Mouse (Mus musculus) frontal cortex, postnatal 25 days (tissue): ENCODE results near the gene Ccp110.

Experiments used
- DNase-seq, 2 experiments: peaks; one replicate each; pipeline ENCODE4 v3.0.0; 2022; ENCODE audit warnings: low spot score in 2 of 2

Gene Ccp110

DNA sequence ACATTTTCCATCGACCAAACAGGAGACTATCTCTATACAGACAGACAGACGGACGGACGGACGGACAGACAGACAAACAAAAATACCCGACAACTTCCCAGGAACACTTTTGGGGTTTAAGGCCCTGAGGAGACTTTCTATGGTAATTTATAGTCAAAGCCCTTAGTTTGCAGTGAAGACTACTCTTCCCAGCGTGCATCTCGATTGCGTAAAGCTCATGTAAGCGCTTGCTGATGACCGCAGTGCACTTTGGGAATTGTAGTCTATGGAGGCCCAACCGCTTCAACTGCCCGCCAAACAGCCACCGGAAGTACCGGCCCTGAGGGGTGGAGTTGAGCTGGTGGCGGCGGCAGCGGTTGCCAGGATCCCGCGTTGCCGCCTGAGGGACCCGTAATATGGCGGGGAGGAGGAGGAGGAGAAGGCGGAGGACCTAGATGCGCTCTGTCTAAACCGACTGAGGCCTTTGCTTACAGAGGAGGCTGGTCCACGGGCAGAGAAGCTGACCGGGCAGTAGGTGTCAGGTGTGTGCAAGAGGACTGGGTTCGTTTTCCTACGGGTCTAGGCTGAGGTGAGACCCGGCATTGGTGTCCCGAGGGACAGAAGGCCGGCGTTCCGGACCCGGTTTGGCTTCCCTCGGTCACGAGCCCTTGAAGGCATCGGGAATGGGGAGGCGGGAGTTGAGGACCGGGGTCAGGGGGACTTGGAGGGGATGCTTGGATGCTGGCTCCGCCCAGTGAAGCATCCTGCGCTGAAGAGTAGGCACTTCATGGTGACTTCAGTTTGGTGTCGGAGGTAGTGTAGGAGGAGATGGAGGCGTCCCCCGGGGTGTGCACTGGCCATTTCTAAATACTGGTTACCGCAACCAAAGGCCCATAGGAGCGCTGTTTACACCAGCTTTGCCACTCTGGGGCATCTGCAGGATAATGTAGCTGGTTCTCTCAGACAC lies at the start of gene Ccp110:
Ccp110 (plus strand) TSS at position 325 of the 946 bp plus-strand sequence.
- peak; percentile 79 to 88 for DNase-seq

DNA sequence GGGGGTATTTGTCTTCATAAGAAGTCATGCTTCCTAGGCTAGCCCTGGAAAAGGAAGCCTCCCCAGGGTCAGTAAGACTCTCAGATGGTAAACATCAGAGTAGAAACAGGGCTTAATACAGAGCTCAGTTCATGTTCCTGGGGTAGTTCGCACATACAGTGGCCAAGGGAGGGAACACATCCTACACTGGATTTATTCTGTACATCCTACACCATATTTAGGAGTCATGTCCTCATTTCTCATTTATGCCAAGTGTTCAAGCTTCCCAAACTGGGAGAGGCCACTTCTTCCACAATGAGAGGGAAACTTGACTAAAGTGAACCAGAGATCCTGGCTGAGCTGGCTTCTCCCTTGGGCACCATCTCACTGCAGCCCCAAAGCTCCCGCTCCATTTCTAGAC lies 44.6 kb upstream of the Ccp110 start:
- no peak for DNase-seq

DNA sequence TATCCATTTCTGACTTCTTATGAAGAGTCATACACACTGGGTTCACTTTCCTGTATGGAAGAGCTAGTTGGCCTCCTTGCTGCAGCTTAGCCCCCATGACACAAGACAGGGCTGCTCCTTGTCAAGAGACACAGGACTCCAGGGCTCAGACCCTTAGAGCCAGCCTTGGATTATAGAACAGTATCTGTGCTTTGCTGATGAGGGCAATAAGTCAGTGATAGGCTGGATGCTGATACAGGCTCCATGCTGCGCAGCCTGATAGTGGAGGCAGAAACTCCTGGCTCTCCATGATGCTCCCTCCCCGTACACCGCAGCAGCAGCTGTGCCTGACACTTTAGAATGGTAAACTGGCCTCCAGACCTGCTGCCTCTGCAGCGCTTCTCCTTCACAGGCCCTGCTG lies 42.2 kb upstream of the Ccp110 start:
- DNase-seq: no peak

DNA sequence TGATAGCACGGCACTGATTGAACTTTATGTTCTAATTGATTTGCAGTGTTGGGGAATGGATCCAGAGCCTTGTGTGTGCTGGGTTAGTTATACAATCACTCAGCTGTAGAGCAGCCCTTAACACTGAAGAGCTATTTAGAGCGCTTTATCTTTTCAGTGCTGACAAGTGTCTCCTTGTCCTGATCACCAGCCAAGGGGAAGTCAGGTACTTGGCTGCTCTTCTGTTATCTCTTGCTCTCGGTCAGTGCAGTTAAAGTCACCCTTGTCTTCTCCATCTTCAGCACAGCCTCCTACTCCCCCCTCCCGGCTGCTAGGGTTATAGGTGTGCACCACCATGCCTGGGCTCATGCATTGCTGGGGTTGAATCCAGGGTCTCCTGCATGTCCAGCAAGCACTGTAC lies 35.5 kb upstream of the Ccp110 start:
- DNase-seq: no peak

DNA sequence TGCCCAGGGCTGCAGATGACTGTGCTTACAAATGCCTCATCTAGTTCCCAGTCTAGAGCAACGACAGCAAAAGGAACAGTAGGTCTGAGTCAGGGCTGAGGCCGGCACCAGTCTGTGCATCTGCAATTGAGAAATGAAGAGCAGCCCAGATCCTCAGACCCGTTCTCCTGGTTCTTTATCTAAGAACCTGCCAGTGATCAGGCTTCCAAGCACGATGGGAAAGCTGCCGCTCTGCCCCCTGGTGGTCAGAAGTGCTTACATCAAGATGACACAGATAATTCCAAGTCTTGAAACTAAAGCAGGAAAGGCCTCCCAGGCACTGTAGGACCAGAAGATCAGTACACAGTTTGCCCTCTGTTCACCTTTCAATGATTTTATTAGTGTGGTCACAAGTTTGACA lies 24.2 kb upstream of the Ccp110 start:
- peak; percentile 80 to 83 for DNase-seq

DNA sequence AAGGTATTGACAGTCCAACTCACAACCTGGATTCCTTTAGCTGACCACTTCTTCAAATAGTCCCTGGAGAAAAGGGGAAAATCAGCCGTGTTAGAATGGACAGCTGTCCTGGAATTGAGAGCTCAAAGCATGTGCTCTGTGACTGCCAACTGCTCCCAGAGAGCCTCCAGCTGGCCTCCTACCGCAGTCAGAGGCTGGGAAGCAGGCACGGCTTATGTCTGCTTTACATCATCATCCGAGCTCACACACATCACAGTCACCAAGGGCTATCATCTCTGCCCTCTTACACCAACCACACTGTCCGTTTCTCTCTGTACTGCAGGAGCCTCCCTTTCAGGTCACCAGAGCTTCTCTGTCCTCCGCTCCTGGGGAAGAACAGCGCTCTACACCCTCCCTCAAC lies 23.3 kb upstream of the Ccp110 start:
- no peak for DNase-seq

DNA sequence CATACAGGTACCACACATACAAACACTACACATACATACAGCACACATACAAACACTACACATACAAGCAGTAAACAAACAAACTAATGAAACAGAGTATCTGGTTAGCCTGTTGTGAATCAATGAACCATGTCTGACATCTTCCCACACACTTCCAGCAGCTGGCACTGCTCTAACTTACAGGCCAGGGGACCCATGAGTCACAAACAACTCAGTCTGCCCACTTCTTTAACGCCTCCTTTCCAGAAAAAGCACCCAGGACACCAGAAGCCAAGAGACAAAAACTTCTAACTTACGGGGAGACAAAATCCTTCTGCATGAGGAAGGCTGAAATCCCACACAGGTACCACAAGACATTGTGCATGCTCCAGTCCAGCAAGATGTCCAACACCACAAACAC lies 21.1 kb upstream of the Ccp110 start:
- no peak for DNase-seq

DNA sequence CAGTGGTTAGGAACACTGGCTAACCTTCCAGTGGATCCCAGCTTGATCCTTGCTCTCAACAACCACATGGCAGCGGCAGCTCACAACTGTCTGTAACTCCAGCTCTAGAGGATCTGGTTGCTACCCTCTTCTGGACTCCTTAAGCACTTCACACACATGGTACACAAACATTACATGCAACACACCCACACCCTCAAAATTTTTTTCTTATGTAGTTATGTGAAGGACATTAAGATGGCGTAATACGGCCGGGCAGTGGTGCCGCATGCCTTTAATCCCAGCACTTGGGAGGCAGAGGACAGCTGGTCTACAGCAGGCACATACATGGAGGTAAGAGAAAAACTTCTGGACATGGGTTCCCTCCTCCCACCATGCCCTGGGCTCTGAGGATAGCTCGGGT lies 16.2 kb upstream of the Ccp110 start:
- DNase-seq: no peak

DNA sequence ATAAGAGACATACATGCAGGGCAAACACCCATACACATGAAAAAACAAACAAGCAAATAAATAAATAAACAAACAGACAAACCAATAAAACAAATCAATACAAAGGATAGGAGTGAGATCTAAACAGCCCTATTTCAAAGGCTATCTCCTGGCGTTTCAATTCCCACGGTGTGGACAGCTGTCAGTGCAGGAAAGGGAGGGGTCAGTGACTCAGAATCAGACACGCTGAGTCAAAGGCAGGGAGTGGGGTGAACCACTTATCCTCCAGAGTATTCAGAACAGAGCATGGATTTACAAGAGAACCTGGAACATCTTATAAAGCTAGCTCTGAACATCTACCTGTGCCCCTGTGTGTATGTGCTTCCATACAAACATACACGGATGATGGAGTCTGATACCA lies 15.2 kb upstream of the Ccp110 start:
- no peak for DNase-seq

DNA sequence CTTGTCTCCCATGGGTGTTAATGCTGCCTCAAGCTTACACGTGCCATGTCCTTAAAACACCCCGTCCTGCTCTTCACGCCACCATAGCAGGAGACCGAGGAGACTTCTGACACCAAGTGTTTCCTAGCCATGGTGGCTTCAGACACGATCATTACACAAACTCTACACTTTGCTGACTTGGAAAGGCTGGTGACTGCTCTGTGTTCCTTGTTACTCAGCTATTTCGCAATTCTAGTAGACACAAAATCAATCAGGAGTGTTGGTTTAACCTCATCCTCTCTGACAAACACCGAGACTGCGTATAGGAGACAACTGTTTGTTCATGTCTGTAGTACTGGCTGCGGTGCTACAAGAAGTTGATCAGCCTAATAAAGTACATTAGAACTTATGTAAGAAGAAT lies 13.5 kb upstream of the Ccp110 start:
- DNase-seq: no peak

DNA sequence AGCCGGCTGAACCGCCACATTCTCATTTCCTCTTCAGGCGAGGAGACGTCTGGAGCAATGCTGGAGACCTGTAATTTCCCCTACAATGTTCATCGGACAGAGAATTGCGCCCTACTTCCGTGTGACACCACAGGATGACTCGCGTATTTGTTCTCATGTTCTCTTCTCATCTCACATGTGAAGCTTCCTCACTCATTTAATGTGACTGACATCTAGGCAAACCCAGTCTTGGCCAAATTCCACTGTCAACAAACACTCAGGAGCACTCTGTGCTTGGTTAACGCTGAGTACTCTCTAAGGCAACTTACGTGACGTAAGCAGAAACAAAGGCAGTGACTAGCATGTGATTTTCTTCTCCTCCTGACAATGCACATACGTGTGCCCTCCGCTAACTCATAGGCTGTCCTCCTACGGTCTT lies 9.2 kb upstream of the Ccp110 start:
- no peak for DNase-seq

DNA sequence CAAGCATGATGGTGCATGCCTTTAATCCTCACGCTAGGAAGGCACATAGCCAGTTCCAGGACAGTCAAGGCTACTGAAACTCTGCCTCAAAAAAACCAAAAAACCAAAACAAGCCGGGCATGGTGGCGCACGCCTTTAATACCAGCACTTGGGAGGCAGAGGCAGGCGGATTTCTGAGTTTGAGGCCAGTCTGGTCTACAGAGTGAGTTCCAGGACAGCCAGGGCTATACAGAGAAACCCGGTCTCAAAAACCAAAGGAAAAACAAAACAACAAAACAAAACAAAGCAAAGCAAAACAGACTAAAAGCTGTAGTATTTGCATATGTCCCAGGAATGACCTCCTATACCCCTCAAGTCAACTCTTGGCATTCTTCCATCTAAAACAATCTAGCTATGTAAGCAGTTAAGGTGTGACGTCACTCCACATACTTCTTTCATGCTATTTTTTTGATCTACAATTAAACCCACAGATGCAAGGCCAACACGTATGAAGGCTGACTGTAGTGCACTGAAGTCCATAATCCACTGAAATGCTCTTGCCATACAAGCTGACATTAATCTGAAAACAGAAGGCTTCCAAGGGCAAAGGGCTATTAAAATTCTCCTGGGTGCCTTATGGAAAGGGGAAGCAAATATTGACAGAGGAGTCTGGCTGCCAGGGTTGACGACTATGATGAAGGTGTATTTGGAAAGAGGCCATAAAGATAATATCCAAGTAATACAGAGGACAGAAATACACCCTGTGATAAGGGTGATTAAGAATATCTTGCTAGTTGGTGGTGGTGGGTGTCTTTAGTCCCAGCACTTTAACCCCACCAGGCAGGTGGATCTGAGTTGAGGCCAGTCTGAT lies 8.1 kb upstream of the Ccp110 start:
- no peak for DNase-seq

DNA sequence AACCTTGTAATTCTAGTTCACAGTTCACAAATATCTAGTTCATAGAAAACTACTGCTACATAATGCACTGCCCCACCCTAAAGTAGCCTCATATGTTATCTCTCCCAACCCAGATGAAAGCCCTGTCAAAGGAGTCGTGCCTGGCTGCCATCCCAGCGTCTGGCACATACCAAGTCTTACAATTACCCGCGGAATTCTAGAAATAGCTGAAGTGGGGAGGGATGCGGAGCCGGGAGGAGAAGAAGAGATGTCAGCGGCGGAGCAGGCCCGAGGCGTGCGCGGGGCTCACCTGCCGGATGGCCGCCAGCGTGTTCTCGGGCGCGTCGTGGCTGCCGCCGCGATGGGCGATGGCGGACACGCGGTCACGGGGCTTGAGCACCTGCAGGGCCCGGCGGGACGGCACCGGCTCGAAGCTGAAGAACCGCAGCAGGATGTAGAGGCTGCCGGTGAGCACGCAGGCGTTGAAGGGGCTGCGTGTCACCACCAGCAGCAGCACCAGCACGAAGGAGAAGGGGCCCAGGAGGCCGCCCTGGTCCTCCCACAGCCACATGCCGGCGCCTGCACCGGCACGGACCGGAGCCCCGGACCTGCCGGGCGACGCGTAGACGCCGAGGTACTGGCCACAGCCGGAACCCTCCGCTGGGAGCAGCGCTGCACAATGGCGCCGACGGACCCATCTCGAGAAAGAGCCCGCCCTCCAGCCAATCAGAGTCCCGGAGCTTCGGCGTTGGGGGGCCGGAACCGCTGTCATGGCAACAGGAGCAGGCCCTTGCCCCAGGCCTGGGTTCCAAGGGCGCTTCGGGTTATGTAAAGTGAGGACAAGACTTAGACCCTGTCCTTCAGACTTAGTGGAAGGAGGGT lies 7.0 kb upstream of the Ccp110 start, which contains the start of gene Gde1:
Gde1 (minus strand) TSS at position 678 of the 861 bp plus-strand sequence.
- peak; percentile 83 to 91 for DNase-seq

DNA sequence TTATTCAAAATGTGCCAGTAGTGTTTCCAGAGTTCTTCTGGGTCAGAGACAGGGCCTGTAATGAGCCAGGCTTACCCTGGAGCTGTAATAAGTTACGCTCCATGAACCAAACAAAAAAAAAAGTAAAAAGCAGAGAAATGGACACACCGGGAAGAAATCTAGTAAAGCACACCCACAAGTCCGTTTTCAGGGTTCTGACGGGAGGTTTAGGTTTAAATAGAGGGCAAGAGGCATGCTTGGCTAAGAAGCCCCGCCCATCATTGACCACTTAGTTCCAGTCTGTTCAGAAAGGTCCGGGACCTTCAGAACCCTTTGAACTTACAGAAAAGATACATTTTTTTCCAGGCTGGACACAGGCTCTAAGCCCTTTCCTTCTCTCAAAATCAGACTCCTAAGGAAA lies 6.3 kb upstream of the Ccp110 start:
- DNase-seq: no peak

DNA sequence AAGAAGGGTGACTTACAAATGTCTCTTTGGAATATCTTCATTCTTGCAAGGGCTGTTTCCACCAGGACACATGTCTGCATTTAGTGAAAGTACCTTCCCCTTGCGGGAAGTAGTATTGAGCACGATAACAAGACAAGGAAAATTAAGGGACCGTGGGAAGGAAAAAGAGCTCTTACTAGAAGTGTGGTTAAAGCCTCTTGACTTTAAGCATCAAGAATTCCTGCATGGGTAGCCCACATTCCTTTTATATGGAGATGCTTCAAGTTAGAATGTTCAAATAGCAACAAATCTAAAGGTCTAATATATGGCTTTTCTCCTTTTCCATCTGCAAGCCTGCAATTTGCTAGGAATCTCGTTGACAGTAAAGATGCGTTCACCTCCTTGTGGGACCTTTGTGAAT lies 5.9 kb upstream of the Ccp110 start:
- DNase-seq: no peak

DNA sequence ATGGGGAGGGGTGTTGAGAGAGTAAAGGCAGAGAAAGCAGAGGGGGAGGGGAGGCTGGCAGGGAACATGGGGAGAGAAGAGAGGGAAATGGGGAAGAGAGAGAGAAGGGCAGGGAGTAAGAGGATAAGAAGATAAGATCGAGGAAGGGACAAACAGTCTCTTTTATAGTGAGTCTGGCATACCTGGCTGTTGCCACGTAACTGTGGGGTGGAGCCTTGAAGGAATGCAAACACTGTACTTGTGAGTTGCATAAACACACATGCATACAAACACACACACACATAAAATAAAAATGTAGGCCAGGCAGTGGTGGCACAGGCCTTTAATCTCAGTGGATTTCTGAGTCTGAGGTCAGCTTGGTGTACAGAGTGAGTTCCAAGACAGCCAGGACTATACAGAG lies 5.1 kb upstream of the Ccp110 start:
- DNase-seq: no peak

DNA sequence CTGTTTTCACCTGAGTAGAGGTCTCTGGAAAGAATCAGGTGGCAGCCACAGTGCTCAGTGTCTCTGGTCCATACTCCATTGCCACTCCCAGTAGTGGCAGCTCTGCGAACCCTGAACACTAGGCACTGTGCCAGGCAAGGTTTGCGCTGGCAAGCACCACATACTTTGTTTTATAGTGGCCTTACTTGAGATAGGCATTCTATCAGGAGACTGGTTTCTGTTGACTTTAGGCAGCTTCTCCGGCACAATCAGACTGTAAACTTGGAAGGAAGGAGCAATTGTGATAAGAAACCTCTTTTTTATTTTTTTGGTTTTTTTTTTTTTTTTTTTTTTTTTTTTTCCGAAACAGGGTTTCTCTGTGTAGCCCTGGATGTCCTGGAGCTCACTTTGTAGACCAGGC lies 4.3 kb upstream of the Ccp110 start:
- no peak for DNase-seq

DNA sequence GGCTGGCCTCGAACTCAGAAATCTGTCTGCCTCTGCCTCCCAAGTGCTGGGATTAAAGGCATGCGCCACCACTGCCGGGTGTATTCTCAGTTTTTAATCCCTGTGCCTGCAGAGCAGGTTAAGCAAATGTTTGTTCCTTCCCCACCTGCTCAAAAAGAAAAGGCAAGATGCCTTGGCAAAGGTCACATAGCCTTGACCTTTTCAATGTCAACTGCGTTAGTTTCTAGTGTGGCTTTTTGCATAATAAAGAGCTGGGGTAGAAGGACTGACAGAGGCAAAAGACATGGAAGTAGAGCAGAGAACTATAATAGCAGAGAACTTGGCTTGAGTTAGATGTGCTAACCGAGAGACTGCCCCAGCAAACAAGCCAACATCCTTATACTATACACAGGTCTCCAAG lies 1.6 kb upstream of the Ccp110 start:
- no peak for DNase-seq

DNA sequence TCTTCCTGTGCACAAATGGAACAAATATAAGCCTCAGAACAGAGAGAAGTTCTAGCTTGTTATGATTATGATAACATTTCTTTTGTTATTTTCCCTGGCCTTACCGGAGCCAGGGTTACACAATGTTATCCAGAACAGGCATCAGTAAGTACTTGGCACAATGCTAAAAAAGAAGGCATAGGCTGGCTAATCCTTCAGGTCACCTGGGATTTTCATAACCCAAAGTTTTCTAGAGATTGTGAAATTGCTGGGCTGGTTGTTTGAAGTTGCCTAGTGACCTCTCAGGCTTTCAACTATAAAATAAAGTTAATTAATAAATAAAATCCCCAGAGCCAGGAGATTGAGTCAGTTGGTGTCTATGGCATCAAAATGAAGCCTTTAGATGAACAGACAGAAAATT lies 2.5 kb downstream of the Ccp110 start:
- DNase-seq: no peak

DNA sequence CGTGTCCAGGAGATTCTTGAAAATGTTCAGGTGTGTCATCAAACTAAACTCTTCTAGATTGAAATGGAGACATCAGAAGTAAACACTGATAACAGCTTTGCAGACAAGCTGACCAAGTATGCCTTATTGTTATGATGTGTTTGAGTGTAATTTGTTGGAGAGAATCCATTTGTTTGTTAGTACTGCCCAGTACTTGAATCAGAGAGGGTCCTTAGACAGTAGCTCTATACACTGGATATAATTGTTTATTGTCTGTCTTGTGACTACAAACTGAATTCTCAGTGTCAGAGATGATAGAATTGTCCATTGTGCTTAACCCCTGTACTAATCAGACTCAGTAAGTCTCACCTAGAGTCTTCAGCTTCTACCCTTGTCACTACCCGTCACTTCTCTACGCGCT lies 5.7 kb downstream of the Ccp110 start:
- no peak for DNase-seq

DNA sequence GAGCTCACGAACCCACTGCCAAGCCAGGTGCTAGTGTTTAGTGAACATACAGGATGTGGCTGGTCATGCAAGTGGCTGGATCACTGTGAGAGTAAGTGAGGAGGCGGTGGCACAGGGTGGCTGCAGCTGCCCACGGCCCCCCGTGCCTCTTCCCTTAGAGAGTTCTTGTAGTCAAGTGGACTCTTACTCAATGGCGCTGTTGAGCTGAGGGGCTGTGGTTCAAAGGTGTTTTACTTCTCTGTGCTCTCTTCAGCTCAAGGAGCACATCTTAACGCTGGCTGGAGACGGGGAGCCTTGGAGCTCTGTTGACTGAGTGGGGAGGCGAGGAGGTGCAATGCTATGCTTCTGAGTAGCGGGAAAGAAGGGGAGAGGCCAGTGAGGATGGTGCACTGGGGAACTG lies 11.6 kb downstream of the Ccp110 start:
- no peak for DNase-seq

DNA sequence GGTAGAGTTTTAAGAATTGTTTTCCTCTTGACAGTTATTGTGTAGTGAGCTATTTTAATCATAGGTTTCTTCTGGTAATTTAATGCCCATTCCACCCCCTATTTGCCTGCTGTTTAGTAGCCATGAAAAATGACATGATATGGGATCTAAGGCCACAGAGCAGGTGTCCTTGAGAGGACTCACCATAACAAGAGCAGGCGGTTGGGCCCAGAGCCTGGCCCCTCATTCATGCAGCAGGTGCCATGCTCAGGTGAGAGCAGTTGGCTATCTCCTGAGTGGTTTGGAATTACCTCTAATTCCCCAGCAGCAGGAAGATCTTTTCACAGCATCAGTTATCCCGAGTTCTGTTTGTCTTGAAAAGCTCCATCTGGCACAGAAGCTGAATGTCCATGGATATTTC lies 13.1 kb downstream of the Ccp110 start:
- no peak for DNase-seq
